ENCODE assay signal across 27 mouse cellular contexts in genomic region chr4:101252016-101252415, GRCm38 (mm10). TPM values are rescaled to one million over a fixed set of nuclear protein-coding genes. Genes with fewer than 3 reads are reported as not detected.
A peak's percentile ranks its signal among the peaks of the same experiment; 100 is the strongest.
DNase-seq lines count a peak whose midpoint lies in the region; ATAC-seq and TF ChIP-seq lines count a peak whose summit lies in the region.
"Had no signal": no experiment of that assay in that cellular context is flagged by ENCODE, and none has a peak within 500 bp of the region (broad histone marks: within the 10 kb centered on the region; RNA-seq: fewer than 3 reads in every experiment).

No protein-coding gene starts in this region.

- TF ChIP-seq EP300 in liver, postnatal 0 days (IDR thresholded peaks at IDR 0.05; ENCODE audit: low read depth): no peak
- TF ChIP-seq EP300 in MEL (IDR thresholded peaks at IDR 0.05; ENCODE audit: low read depth in 1 of 2, low read length in 2 of 2): no peak

- H3K36me3 ChIP-seq in liver, adult 2 months (ENCODE audit: control insufficient read depth, insufficient read depth, low read length): no peaks in the 10 kb centered on the region
- no peaks in the 10 kb centered on the region for H3K36me3 ChIP-seq in liver, postnatal 0 days (replicated peaks; ENCODE audit: insufficient read depth, low read length)
- H3K36me3 ChIP-seq in ES-E14 (ENCODE audit: control insufficient read depth, insufficient read depth, low read length, poor library complexity, severe bottlenecking) (no peaks in the 10 kb centered on the region), MEL (ENCODE audit: control insufficient read depth in 1 of 2, insufficient read depth in 2 of 2, low read length in 2 of 2) (peaks cover 0 to 76% of the 10 kb centered on the region in 2 experiments; a peak in 2 of 4 replicates)
- no peaks in the 10 kb centered on the region for H3K36me3 ChIP-seq in forebrain, embryonic 16.5 days (ENCODE audit: control insufficient read depth, insufficient read depth)
- H3K36me3 ChIP-seq: embryonic facial prominence, embryonic 12.5 days; embryonic facial prominence, embryonic 15.5 days; forebrain, embryonic 10.5 days; hindbrain, embryonic 10.5 days; hindbrain, embryonic 13.5 days; intestine, embryonic 15.5 days had no signal

- DNase-seq in liver, adult 2 months (ENCODE audit: extremely low read depth, low read depth, low spot score): no peak
- DNase-seq in liver, postnatal 0 days: no peak
- no peak for DNase-seq in ES-E14 (ENCODE audit: low read depth, low spot score)
- no peak for DNase-seq in MEL (ENCODE audit: low read depth, low spot score)
- DNase-seq in thymus, postnatal 36 days: no peak
- DNase-seq: adrenal gland, postnatal 10 days; cerebellum, adult 11 months; cerebellum, adult 2 months; cerebellum, adult 9-11 months; cerebellum, postnatal 25 days; forebrain, postnatal 0 days; gastrocnemius, postnatal 36 days; heart, postnatal 36 days; kidney, adult 18-20 months had no signal

- no peak for TF ChIP-seq RAD21 in MEL (IDR thresholded peaks at IDR 0.05; ENCODE audit: low read depth, low read length)

- H3K9me3 ChIP-seq in liver, postnatal 0 days (ENCODE audit: low read length): no peaks in the 10 kb centered on the region
- H3K9me3 ChIP-seq in ES-E14 (ENCODE audit: control insufficient read depth, insufficient read depth, low read depth, low read length): no peaks in the 10 kb centered on the region
- no peaks in the 10 kb centered on the region for H3K9me3 ChIP-seq in MEL (replicated peaks; ENCODE audit: insufficient read depth, low read length)
- no peaks in the 10 kb centered on the region for H3K9me3 ChIP-seq in forebrain, embryonic 16.5 days (ENCODE audit: control insufficient read depth, low read length)
- H3K9me3 ChIP-seq: embryonic facial prominence, embryonic 12.5 days; embryonic facial prominence, embryonic 15.5 days; forebrain, embryonic 10.5 days; forebrain, embryonic 13.5 days; hindbrain, embryonic 10.5 days; hindbrain, embryonic 13.5 days; intestine, embryonic 15.5 days had no signal

- in situ Hi-C loops in ES-E14 (cut with MboI; ENCODE audit: low sequenced_read_pairs in 2 of 2, unreplicated experiment in 2 of 2): no loop called here

- no peak for ATAC-seq in liver, postnatal 0 days
- 0 out of 2 replicates have a peak, but pooled peaks have one; percentile 40 for ATAC-seq in erythroid progenitor cell, adult 5-6 weeks (replicated peaks; ENCODE audit: low FRiP score, poor library complexity, severe bottlenecking)
- ATAC-seq in forebrain, embryonic 16.5 days: no peak
- ATAC-seq: CD4-positive, CD25-positive, alpha-beta regulatory T cell, adult 4 months; forebrain, embryonic 13.5 days; forebrain, postnatal 0 days; hindbrain, embryonic 16.5 days; intestine, embryonic 15.5 days had no signal

- no peak overlapping the region for H3K4me2 ChIP-seq in liver, postnatal 0 days (ENCODE audit: low read depth, low read length)
- H3K4me2 ChIP-seq in forebrain, embryonic 16.5 days (ENCODE audit: low read length): no peak overlapping the region
- H3K4me2 ChIP-seq: embryonic facial prominence, embryonic 12.5 days; embryonic facial prominence, embryonic 15.5 days; forebrain, embryonic 13.5 days; heart, embryonic 11.5 days; hindbrain, embryonic 13.5 days; intestine, embryonic 15.5 days had no signal

- TF ChIP-seq POLR2A in liver, adult 2 months (IDR thresholded peaks at IDR 0.05; ENCODE audit: extremely low read depth, insufficient read depth, low read length): no peak
- TF ChIP-seq POLR2A in MEL (IDR thresholded peaks at IDR 0.05; ENCODE audit: control insufficient read depth in 1 of 2, insufficient read depth in 1 of 2, low read depth in 1 of 2, low read length in 2 of 2, poor library complexity in 1 of 2): no peak

- no peak for TF ChIP-seq CTCF in liver, adult 2 months (IDR thresholded peaks at IDR 0.05; ENCODE audit: low read depth, low read length)
- no peak for TF ChIP-seq CTCF in liver, postnatal 0 days (IDR thresholded peaks at IDR 0.05; ENCODE audit: low read depth)
- TF ChIP-seq CTCF in MEL (IDR thresholded peaks at IDR 0.05 in 2 of 3, conservative IDR thresholded peaks at IDR 0.05 in 1 of 3; ENCODE audit: control insufficient read depth in 1 of 3, insufficient read depth in 1 of 3, low read depth in 2 of 3, low read length in 3 of 3, poor library complexity in 1 of 3, severe bottlenecking in 1 of 3): no peak

- no peaks in the 10 kb centered on the region for H3K27me3 ChIP-seq in liver, adult 2 months (ENCODE audit: control insufficient read depth, insufficient read depth, low read length)
- no peaks in the 10 kb centered on the region for H3K27me3 ChIP-seq in liver, postnatal 0 days (ENCODE audit: insufficient read depth, low read length)
- H3K27me3 ChIP-seq in MEL (ENCODE audit: control insufficient read depth in 1 of 2, insufficient read depth in 2 of 2, low read length in 2 of 2): no peaks in the 10 kb centered on the region
- no peaks in the 10 kb centered on the region for H3K27me3 ChIP-seq in forebrain, embryonic 16.5 days (replicated peaks; ENCODE audit: control insufficient read depth, insufficient read depth, low read length)
- H3K27me3 ChIP-seq: embryonic facial prominence, embryonic 12.5 days; embryonic facial prominence, embryonic 15.5 days; forebrain, embryonic 13.5 days; hindbrain, embryonic 13.5 days; intestine, embryonic 15.5 days had no signal

- H3K79me2 ChIP-seq in liver, adult 2 months (ENCODE audit: control insufficient read depth, insufficient read depth, low read length): peaks cover 53% of the 10 kb centered on the region; the same call in 1 of the 2 replicates
- peaks cover 45% of the 10 kb centered on the region for H3K79me2 ChIP-seq in MEL (ENCODE audit: control insufficient read depth, insufficient read depth, low read length, poor library complexity)

- no peak overlapping the region for H3K4me3 ChIP-seq in liver, adult 2 months (ENCODE audit: insufficient read depth, low read depth, low read length)
- no peak overlapping the region for H3K4me3 ChIP-seq in liver, postnatal 0 days (ENCODE audit: low read depth, low read length)
- no peak overlapping the region for H3K4me3 ChIP-seq in ES-E14 (ENCODE audit: insufficient read depth in 1 of 2, low read depth in 1 of 2, low read length in 2 of 2, poor library complexity in 1 of 2, severe bottlenecking in 1 of 2)
- no peak overlapping the region for H3K4me3 ChIP-seq in MEL (ENCODE audit: control insufficient read depth in 1 of 2, insufficient read depth in 1 of 2, low read depth in 2 of 2, low read length in 2 of 2)
- H3K4me3 ChIP-seq in forebrain, embryonic 16.5 days (replicated peaks; ENCODE audit: low read length): no peak overlapping the region
- H3K4me3 ChIP-seq: embryonic facial prominence, embryonic 12.5 days; embryonic facial prominence, embryonic 15.5 days; erythroblast, embryonic 14.5 days; forebrain, embryonic 10.5 days; forebrain, embryonic 13.5 days; hindbrain, embryonic 10.5 days; hindbrain, embryonic 13.5 days; intestine, embryonic 15.5 days had no signal

- peaks cover 34% of the 10 kb centered on the region for H3K4me1 ChIP-seq in liver, adult 2 months (ENCODE audit: control insufficient read depth, insufficient read depth, low read length)
- peaks cover 64% of the 10 kb centered on the region for H3K4me1 ChIP-seq in liver, postnatal 0 days (ENCODE audit: insufficient read depth)
- H3K4me1 ChIP-seq in ES-E14 (ENCODE audit: control insufficient read depth in 2 of 2, insufficient read depth in 2 of 2, low read length in 2 of 2, poor library complexity in 1 of 2): 0 out of 4 replicates have a peak, but pooled peaks cover 1 to 3% of the 10 kb centered on the region in 2 experiments
- H3K4me1 ChIP-seq in MEL (ENCODE audit: control insufficient read depth in 1 of 2, insufficient read depth in 2 of 2, low read length in 2 of 2): peaks cover 48 to 58% of the 10 kb centered on the region in 2 experiments
- no peaks in the 10 kb centered on the region for H3K4me1 ChIP-seq in forebrain, embryonic 16.5 days (replicated peaks; ENCODE audit: control insufficient read depth, insufficient read depth, low read length)
- H3K4me1 ChIP-seq: forebrain, embryonic 10.5 days; forebrain, embryonic 13.5 days had no signal

- H3K27ac ChIP-seq in liver, adult 2 months (replicated peaks; ENCODE audit: insufficient read depth, low read depth, low read length): peak overlapping the region; percentile 54
- H3K27ac ChIP-seq in liver, postnatal 0 days (ENCODE audit: low read depth): no peak overlapping the region
- no peak overlapping the region for H3K27ac ChIP-seq in ES-E14 (ENCODE audit: insufficient read depth, low read depth, low read length, poor library complexity, severe bottlenecking)
- H3K27ac ChIP-seq in MEL (ENCODE audit: control insufficient read depth, low read depth, low read length): no peak overlapping the region
- no peak overlapping the region for H3K27ac ChIP-seq in forebrain, embryonic 16.5 days (ENCODE audit: low read length)
- H3K27ac ChIP-seq: embryonic facial prominence, embryonic 12.5 days; embryonic facial prominence, embryonic 15.5 days; forebrain, embryonic 10.5 days; forebrain, embryonic 13.5 days; hindbrain, embryonic 10.5 days; hindbrain, embryonic 13.5 days; intestine, embryonic 15.5 days had no signal

- H3K9ac ChIP-seq in liver, adult 2 months (ENCODE audit: low read depth, low read length): no peak overlapping the region
- no peak overlapping the region for H3K9ac ChIP-seq in liver, postnatal 0 days (replicated peaks)
- H3K9ac ChIP-seq in ES-E14 (ENCODE audit: insufficient read depth, low read depth, low read length, poor library complexity, severe bottlenecking) (no peak overlapping the region), MEL (ENCODE audit: control insufficient read depth, low read depth, low read length, poor library complexity, severe bottlenecking) (no peak overlapping the region)
- H3K9ac ChIP-seq in forebrain, embryonic 16.5 days (replicated peaks; ENCODE audit: low read depth, low read length): no peak overlapping the region
- H3K9ac ChIP-seq: embryonic facial prominence, embryonic 12.5 days; embryonic facial prominence, embryonic 15.5 days; forebrain, embryonic 13.5 days; forebrain, postnatal 0 days; hindbrain, embryonic 13.5 days; intestine, embryonic 15.5 days had no signal

TF ChIP-seq in ES-E14, 5 proteins besides CTCF, POLR2A, EP300 and RAD21 (continues in another document):
- TF ChIP-seq MAFK (IDR thresholded peaks at IDR 0.05; ENCODE audit: insufficient read depth, low read depth, low read length): peak; percentile 80

RNA-seq across cellular contexts. Expression of gene Jak1, which starts 13.1 kb away (rescaled TPM):
- total RNA-seq in liver, adult 2 months (2014; rRNA removed): 67.0 and 67.1 TPM in 2 replicates
- 19.2 and 21.7 TPM in 2 replicates for polyA plus RNA-seq in liver, adult 2 months (2012; rRNA removed)
- polyA plus RNA-seq in liver, postnatal 0 days (2015; fragmentation: Nextera tagmentation; extraction: Ambion mirVana): 33.9 and 51.2 TPM in 2 replicates
- total RNA-seq in ES-E14 (2012; rRNA removed): 17.0 and 22.5 TPM in 2 replicates
- total RNA-seq in MEL (2012; rRNA removed): 35.0 and 37.3 TPM in 2 replicates
- 10 to 100 TPM in 1 of 2 experiments, not detected in 1; 41.9 TPM for polyA plus RNA-seq in MEL (2012; ENCODE audit: insufficient read depth in 1 of 2, insufficient read length in 2 of 2, low read depth in 1 of 2, low replicate concordance in 2 of 2, missing spikeins in 1 of 2)
- 70.0 and 82.9 TPM in 2 replicates for total RNA-seq in erythroid progenitor cell, adult 5-6 weeks (2015; ENCODE audit: low replicate concordance)
- 78.2 and 87.5 TPM in 2 replicates for total RNA-seq in erythroid progenitor cell, adult 5-6 weeks (2017; ENCODE audit: low replicate concordance)
- 61.5 and 61.6 TPM in 2 replicates for polyA plus RNA-seq in forebrain, embryonic 16.5 days (2015; fragmentation: Nextera tagmentation; extraction: Ambion mirVana)
